Mouse (Mus musculus): ENCODE results near the gene Olfr374. TPM values are rescaled to one million over a fixed set of nuclear protein-coding genes. Genes with fewer than 3 reads are reported as not detected.

Gene Olfr374
- polyA plus RNA-seq, 1 experiment from 2014 or later: not detected

DNA sequence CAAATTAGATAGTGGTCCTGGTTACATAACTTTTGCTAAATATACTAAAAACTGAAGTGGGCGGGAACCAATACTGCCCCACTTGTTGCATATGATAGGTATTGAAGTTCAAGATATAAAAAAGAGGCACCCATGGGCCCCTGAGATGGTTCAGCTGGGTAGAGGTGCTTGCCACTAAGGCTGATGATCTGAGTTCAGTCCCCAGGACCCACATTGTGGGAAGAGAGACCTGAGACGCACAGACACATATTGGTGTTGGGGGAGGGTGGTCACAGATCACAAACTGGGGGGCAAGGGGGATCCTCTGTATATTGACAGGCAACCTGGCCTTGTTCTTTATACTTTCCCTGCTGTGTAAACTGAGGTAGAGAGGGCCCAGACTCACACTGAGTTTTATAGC is 30.6 kb downstream of the Olfr374 start:
- H3K27ac ChIP-seq (replicated peaks): no peak overlapping the region

DNA sequence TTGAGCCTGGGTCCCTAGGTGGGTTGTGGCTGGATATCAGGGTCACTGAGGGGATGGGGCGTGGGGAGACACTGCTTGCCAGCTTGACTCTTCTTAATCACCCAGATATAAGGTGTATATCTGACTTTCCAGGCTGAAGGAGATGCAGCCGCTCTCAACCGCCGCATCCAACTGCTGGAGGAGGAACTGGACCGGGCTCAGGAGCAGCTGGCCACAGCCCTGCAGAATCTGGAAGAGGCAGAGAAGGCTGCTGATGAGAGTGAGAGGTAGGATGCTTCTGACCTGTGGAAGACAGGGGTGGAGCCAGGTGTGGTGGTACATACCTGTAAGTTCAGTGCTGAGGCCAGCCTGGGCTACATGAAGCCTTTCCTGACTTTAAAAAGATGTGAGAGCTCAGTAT is 31.6 kb downstream of the Olfr374 start:
- H3K9me3 ChIP-seq: no peaks in the 10 kb centered on the region
- H3K9ac ChIP-seq (replicated peaks): no peak overlapping the region
- no peak overlapping the region for H3K4me2 ChIP-seq (replicated peaks)
- peaks cover 55% of the 10 kb centered on the region for H3K36me3 ChIP-seq
- no peaks in the 10 kb centered on the region for H3K27me3 ChIP-seq
- no peak overlapping the region for H3K4me3 ChIP-seq
- no peak overlapping the region for H3K27ac ChIP-seq (replicated peaks)
- peaks cover 18% of the 10 kb centered on the region for H3K4me1 ChIP-seq
- 98% methylated on average over 5 of the region's 5 CpGs for WGBS
- no peak for ATAC-seq (ENCODE audit: low FRiP score, low read depth)

More for the DNA sequence above, 30.6 kb downstream of the Olfr374 start:
- peak overlapping the region; percentile 84; the same call in 1 of the 2 replicates for H3K4me2 ChIP-seq (replicated peaks)
- peaks cover 45% of the 10 kb centered on the region for H3K36me3 ChIP-seq
- H3K9ac ChIP-seq (replicated peaks): no peak overlapping the region
- WGBS: 88% methylated on average over 2 of the region's 2 CpGs
- ATAC-seq (ENCODE audit: low FRiP score, low read depth): no peak
- no peaks in the 10 kb centered on the region for H3K9me3 ChIP-seq
- H3K27me3 ChIP-seq: no peaks in the 10 kb centered on the region
- no peak overlapping the region for H3K4me3 ChIP-seq
- peaks cover 18% of the 10 kb centered on the region for H3K4me1 ChIP-seq

DNA sequence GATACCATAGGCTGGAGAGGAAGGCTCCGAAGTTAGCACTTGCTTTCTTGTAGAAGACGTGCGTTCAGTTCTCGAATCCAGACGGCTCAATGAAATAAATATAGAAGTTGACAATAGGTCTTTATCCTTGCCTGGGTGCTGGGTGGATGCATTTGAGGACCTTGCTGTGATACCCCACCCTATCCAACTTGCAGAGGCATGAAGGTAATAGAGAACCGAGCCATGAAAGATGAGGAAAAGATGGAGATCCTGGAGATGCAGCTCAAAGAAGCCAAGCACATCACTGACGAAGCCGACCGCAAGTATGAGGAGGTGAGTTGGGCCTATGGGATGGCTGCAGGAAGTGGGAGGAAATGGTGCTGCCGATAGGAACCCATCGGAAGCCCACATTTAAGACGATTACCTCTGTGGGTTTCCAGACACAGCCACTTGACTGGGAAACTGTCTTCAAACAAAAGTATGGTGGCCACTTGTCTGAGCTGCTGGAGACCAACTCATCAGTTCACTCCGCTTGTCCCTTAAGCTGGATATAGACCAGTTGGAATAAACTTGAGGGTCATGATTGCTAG is 36.5 kb downstream of the Olfr374 start:
- Histone ChIP-seq H3K4me2 (replicated peaks) (no peak overlapping the region), H3K27ac (replicated peaks) (no peak overlapping the region), H3K4me3 (no peak overlapping the region), H3K27me3 (no peaks in the 10 kb centered on the region), H3K36me3 (peaks cover 93% of the 10 kb centered on the region), H3K9ac (replicated peaks) (no peak overlapping the region), H3K9me3 (no peaks in the 10 kb centered on the region), H3K4me1 (no peaks in the 10 kb centered on the region)
- no peak for ATAC-seq (ENCODE audit: low FRiP score, low read depth)
- WGBS: 92% methylated on average over 13 of the region's 13 CpGs

- H3K36me3 ChIP-seq: peaks cover 90% of the 10 kb centered on the region
Measured at GRCm38 (mm10) chr8:72144345-72144975, 37.6 kb downstream of the Olfr374 start.

DNA sequence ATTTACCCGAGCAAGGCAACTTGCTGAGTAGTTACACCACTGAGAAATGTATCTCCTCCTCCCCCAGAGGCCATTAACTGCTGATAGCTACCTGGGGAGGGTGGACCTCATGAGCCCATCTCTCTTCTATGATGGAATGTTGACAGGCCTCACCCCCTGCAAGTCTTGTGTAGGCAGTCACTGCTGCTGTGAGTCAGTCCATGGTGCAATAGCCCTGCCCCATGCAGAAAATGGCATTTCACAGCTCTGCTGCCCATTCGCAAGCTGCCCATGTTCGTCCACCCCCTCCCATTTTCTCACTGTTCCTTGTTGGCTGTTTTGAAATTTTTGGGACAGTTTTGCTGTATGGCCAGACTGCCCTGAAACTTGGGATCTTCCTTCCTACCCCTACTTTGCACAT is 38.7 kb downstream of the Olfr374 start:
- WGBS: 82% methylated on average over 3 of the region's 3 CpGs
- Histone ChIP-seq H3K36me3 (peaks cover 89% of the 10 kb centered on the region), H3K4me2 (replicated peaks) (no peak overlapping the region), H3K27me3 (no peaks in the 10 kb centered on the region), H3K27ac (replicated peaks) (no peak overlapping the region), H3K4me1 (no peaks in the 10 kb centered on the region), H3K9me3 (no peaks in the 10 kb centered on the region), H3K4me3 (no peak overlapping the region), H3K9ac (replicated peaks) (no peak overlapping the region)
- no peak for ATAC-seq (ENCODE audit: low FRiP score, low read depth)

More at GRCm38 (mm10) chr8:72144345-72144975, 37.6 kb downstream of the Olfr374 start:
- no peaks in the 10 kb centered on the region for H3K4me1 ChIP-seq
- no peaks in the 10 kb centered on the region for H3K27me3 ChIP-seq
- H3K9ac ChIP-seq (replicated peaks): no peak overlapping the region
- WGBS: 87% methylated on average over 5 of the region's 5 CpGs
- H3K4me2 ChIP-seq (replicated peaks): no peak overlapping the region
- no peak for ATAC-seq (ENCODE audit: low FRiP score, low read depth)
- H3K4me3 ChIP-seq: no peak overlapping the region
- no peaks in the 10 kb centered on the region for H3K9me3 ChIP-seq
- no peak overlapping the region for H3K27ac ChIP-seq (replicated peaks)

DNA sequence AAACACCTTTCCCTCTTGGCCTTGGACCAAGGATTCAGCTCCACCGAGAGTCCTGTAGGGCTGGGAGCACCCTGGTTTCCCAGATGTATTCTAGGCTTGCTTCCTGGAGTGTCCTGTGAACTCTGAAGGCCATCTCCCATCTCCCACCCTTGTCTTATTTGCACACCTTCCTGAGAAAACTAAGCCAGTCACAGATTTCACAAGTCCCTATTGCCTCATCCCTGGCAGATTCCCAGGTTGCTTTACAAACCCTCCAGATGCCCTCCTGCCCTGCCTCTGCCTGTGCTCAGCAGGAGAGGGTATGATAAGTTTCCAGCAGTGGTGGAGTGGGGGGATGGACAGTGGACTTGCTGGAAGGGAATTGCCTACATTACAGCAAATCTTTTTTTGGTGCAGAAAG is 39.2 kb downstream of the Olfr374 start:
- Histone ChIP-seq H3K27ac (replicated peaks) (no peak overlapping the region), H3K4me1 (no peaks in the 10 kb centered on the region), H3K4me3 (no peak overlapping the region), H3K9ac (replicated peaks) (no peak overlapping the region), H3K36me3 (peaks cover 85% of the 10 kb centered on the region), H3K27me3 (no peaks in the 10 kb centered on the region), H3K9me3 (no peaks in the 10 kb centered on the region), H3K4me2 (replicated peaks) (no peak overlapping the region)
- 81% methylated on average over 1 of the region's 1 CpGs for WGBS
- no peak for ATAC-seq (ENCODE audit: low FRiP score, low read depth)

DNA sequence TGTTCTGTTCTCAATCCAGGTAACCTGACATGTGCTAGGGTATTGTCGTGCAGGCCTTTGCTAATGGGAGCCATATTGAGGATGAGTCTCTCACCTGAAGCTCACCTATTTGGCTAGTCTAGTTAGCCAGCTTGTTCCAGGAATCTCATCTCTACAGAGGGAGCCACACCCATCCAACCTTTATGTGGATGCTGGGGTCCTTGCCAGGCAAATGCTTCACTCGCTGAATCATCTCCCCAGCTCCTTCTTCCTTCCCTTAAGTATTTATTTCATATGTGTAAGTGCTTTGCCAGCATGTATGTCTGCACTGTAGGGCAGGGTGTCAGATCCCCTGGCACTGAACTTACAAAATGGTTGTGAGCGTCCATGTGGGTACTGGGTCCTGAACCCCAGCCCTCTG is 39.7 kb downstream of the Olfr374 start:
- Histone ChIP-seq H3K36me3 (peaks cover 85% of the 10 kb centered on the region), H3K27me3 (no peaks in the 10 kb centered on the region), H3K9me3 (no peaks in the 10 kb centered on the region), H3K9ac (replicated peaks) (no peak overlapping the region), H3K27ac (replicated peaks) (no peak overlapping the region), H3K4me2 (replicated peaks) (no peak overlapping the region), H3K4me3 (no peak overlapping the region), H3K4me1 (no peaks in the 10 kb centered on the region)
- 92% methylated on average over 3 of the region's 3 CpGs for WGBS
- ATAC-seq (ENCODE audit: low FRiP score, low read depth): no peak

GRCm38 (mm10) chr8:72147266-72147665 is 40.4 kb downstream of the Olfr374 start:
- ATAC-seq (ENCODE audit: low FRiP score, low read depth): no peak
- no peaks in the 10 kb centered on the region for H3K27me3 ChIP-seq
- WGBS: 88% methylated on average over 2 of the region's 2 CpGs
- no peaks in the 10 kb centered on the region for H3K4me1 ChIP-seq
- H3K4me2 ChIP-seq (replicated peaks): no peak overlapping the region
- no peak overlapping the region for H3K4me3 ChIP-seq
- H3K27ac ChIP-seq (replicated peaks): no peak overlapping the region
- H3K9ac ChIP-seq (replicated peaks): no peak overlapping the region
- H3K9me3 ChIP-seq: no peaks in the 10 kb centered on the region
- peaks cover 85% of the 10 kb centered on the region for H3K36me3 ChIP-seq

- Histone ChIP-seq H3K36me3 (peaks cover 85% of the 10 kb centered on the region), H3K4me1 (no peaks in the 10 kb centered on the region), H3K27ac (replicated peaks) (no peak overlapping the region), H3K27me3 (no peaks in the 10 kb centered on the region), H3K9ac (replicated peaks) (no peak overlapping the region), H3K9me3 (no peaks in the 10 kb centered on the region), H3K4me2 (replicated peaks) (no peak overlapping the region), H3K4me3 (no peak overlapping the region)
- WGBS: 100% methylated on average over 1 of the region's 1 CpGs
- no peak for ATAC-seq (ENCODE audit: low FRiP score, low read depth)
Measured at GRCm38 (mm10) chr8:72149056-72149455, 42.2 kb downstream of the Olfr374 start.

- Histone ChIP-seq H3K4me2 (replicated peaks) (no peak overlapping the region), H3K4me3 (no peak overlapping the region), H3K36me3 (peaks cover 63% of the 10 kb centered on the region), H3K27ac (replicated peaks) (no peak overlapping the region), H3K9ac (replicated peaks) (no peak overlapping the region), H3K9me3 (no peaks in the 10 kb centered on the region), H3K27me3 (no peaks in the 10 kb centered on the region), H3K4me1 (no peaks in the 10 kb centered on the region)
- no peak for ATAC-seq (ENCODE audit: low FRiP score, low read depth)
- 85% methylated on average over 3 of the region's 3 CpGs for WGBS
Measured at GRCm38 (mm10) chr8:72151418-72152078, 44.7 kb downstream of the Olfr374 start.

DNA sequence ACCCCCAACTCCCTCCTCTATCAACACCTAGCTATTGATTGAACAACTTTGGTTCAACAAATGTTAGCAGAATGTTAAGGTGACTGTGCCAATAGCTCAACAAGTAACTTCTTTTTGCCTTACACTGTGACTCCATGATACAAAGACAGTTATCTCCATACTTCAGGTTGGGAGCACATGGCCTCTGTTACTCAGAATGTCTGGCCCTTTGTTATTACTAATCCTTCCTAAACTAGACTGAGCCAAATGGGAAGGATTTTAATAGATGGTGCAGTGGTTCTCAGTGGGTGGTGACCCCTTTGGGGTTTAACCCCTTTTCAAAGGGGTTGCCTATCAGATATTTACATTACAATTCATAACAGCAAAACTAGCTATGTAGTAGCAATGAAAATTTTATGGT is 46.5 kb downstream of the Olfr374 start:
- no peak overlapping the region for H3K4me2 ChIP-seq (replicated peaks)
- no peak overlapping the region for H3K9ac ChIP-seq (replicated peaks)
- no peaks in the 10 kb centered on the region for H3K9me3 ChIP-seq
- H3K27ac ChIP-seq (replicated peaks): no peak overlapping the region
- H3K4me3 ChIP-seq: no peak overlapping the region
- ATAC-seq (ENCODE audit: low FRiP score, low read depth): no peak
- no peaks in the 10 kb centered on the region for H3K4me1 ChIP-seq
- peaks cover 46% of the 10 kb centered on the region for H3K36me3 ChIP-seq
- no peaks in the 10 kb centered on the region for H3K27me3 ChIP-seq

DNA sequence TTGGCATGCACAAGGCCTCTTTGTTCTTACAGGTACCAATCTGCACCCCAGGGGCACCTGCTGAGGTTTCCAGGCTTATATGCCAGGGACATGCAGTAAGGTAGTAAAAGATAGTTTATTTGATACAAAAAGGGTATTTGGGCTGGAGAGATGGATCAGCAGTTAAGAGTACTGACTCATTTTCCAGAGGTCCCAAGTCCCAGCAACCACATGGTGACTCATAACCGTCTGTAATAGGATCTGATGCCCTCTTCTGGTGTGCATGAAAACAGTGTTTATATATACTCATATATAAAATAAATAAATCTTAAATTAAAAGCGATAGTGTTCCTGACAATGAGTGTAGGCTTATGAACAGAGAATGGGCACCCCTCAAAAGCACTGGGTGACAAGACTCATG is 51.3 kb downstream of the Olfr374 start:
- H3K27me3 ChIP-seq: no peaks in the 10 kb centered on the region
- no peak for ATAC-seq (ENCODE audit: low FRiP score, low read depth)
- H3K4me3 ChIP-seq: no peak overlapping the region
- no peak overlapping the region for H3K4me2 ChIP-seq (replicated peaks)
- no peaks in the 10 kb centered on the region for H3K9me3 ChIP-seq
- H3K36me3 ChIP-seq: 0 out of 2 replicates have a peak, but pooled peaks cover 7% of the 10 kb centered on the region
- no peak overlapping the region for H3K9ac ChIP-seq (replicated peaks)
- WGBS: 89% methylated on average over 2 of the region's 2 CpGs
- H3K4me1 ChIP-seq: peaks cover 15% of the 10 kb centered on the region
- no peak overlapping the region for H3K27ac ChIP-seq (replicated peaks)
